Mouse (Mus musculus) megakaryocyte, embryonic 14.5 days (primary cell): Measurements from ENCODE around the gene Hs3st3a1. TPM values are rescaled to one million over a fixed set of nuclear protein-coding genes. Genes with fewer than 3 reads are reported as not detected.

Experiments used
- H3K27me3 ChIP-seq: replicated peaks from 2 replicates; pipeline ENCODE3; 2012; ENCODE audit warnings: inconsistent platforms
- H3K36me3 ChIP-seq: replicated peaks from 2 replicates; pipeline ENCODE3; 2012; ENCODE audit warnings: low read length, inconsistent platforms, mixed read lengths
- H3K4me1 ChIP-seq: 2 replicates; pipeline ENCODE4 v1.6.1; 2012; ENCODE audit warnings: inconsistent platforms
- H3K4me3 ChIP-seq: replicated peaks from 2 replicates; pipeline ENCODE3; 2012; ENCODE audit warnings: moderate library complexity, mild to moderate bottlenecking, inconsistent platforms
- H3K9me3 ChIP-seq: 2 replicates; pipeline ENCODE4 v1.6.1; 2012; ENCODE audit warnings: inconsistent platforms
- FLI1 ChIP-seq: IDR thresholded peaks from 2 replicates; pipeline ENCODE4 v1.6.1; 2012; ENCODE audit warnings: low read length, inconsistent platforms, mixed read lengths
- GATA1 ChIP-seq: IDR thresholded peaks from 3 replicates; pipeline ENCODE4 v1.6.1; 2012; ENCODE audit warnings: mixed read lengths, low read length, inconsistent platforms, borderline replicate concordance
- polyA plus RNA-seq: library from polyadenylated mRNA; stranded (reverse); fragments of >175 nt; gene quantifications from 2 replicates; pipeline ENCODE4 v1.2.3, GENCODE M21; 2012; ENCODE audit warnings: low replicate concordance; ENCODE audit not compliant: insufficient read depth

Gene Hs3st3a1
- polyA plus RNA-seq, 1 experiment = 0.03 TPM

DNA sequence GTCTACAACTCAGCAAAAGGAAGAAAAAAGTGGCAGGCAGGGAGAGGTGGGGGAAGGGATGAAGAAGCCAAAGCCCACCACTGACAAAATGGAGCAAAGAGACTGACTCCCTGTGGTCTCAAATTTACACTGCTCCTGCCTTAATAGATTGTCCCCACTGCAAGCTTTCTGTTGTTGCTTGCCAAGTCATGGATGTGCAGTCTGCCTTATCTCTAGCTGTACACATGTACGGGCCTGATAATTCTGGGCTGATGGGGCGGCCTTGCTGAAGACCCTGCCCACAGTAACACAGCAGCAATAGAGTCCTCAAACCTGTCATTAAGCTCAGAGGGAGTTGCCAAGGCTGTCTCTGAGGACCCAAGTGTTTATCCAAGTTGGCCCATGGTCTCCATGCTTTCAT, 74.0 kb downstream of the Hs3st3a1 start:
- Histone ChIP-seq H3K4me3 (no peak overlapping the region), H3K4me1 (no peaks in the 10 kb centered on the region), H3K36me3 (no peaks in the 10 kb centered on the region), H3K27me3 (no peaks in the 10 kb centered on the region), H3K9me3 (no peaks in the 10 kb centered on the region)
- TF ChIP-seq GATA1 = no peak
- no peak for TF ChIP-seq FLI1

DNA sequence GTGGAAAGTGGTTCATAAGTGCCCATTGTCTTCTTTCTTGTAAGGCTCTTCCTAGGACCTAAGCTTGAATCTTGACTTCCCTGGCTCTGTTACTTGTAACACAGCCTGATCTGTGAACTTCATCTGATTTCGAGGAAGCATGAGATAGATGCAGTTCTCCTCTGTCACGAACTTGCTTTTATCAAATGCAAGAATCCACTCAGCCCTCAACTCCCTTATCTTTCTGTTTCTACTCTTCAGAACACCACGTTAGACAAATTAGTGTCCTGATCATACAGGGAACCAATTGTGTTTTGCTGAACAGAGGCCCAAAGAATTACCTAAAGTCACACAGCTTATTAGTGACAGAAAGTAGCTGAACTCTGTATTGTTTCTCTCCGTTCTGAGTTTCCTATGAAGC, 77.2 kb downstream of the Hs3st3a1 start:
- no peak for TF ChIP-seq FLI1
- TF ChIP-seq GATA1 = no peak

DNA sequence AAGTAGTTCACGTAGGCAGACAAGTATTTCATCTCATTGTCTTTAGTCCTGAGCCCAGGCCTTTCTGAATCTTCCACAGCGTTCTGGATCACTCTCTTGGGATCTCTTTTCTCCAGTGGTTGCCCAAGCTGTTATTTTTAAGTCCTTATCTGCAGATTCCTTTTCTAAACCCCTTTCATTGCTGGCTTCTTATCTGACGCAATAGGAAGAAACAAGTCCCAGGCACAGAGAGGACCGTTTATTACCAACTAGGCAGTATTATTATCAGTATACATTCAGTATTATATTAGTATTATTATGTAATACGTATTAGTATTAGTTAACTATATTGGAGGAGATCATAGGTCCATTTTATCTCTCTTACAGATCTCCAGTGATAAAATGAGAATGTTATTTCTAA, 78.3 kb downstream of the Hs3st3a1 start:
- H3K4me3 ChIP-seq = no peak overlapping the region
- TF ChIP-seq FLI1 (no peak), GATA1 (no peak)
- H3K27me3 ChIP-seq = no peaks in the 10 kb centered on the region
- no peaks in the 10 kb centered on the region for H3K36me3 ChIP-seq
- no peaks in the 10 kb centered on the region for H3K9me3 ChIP-seq
- H3K4me1 ChIP-seq = no peaks in the 10 kb centered on the region

More for the DNA sequence above, 77.2 kb downstream of the Hs3st3a1 start:
- H3K4me3 ChIP-seq = no peak overlapping the region
- no peaks in the 10 kb centered on the region for H3K36me3 ChIP-seq
- no peaks in the 10 kb centered on the region for H3K4me1 ChIP-seq
- no peaks in the 10 kb centered on the region for H3K9me3 ChIP-seq
- no peaks in the 10 kb centered on the region for H3K27me3 ChIP-seq

DNA sequence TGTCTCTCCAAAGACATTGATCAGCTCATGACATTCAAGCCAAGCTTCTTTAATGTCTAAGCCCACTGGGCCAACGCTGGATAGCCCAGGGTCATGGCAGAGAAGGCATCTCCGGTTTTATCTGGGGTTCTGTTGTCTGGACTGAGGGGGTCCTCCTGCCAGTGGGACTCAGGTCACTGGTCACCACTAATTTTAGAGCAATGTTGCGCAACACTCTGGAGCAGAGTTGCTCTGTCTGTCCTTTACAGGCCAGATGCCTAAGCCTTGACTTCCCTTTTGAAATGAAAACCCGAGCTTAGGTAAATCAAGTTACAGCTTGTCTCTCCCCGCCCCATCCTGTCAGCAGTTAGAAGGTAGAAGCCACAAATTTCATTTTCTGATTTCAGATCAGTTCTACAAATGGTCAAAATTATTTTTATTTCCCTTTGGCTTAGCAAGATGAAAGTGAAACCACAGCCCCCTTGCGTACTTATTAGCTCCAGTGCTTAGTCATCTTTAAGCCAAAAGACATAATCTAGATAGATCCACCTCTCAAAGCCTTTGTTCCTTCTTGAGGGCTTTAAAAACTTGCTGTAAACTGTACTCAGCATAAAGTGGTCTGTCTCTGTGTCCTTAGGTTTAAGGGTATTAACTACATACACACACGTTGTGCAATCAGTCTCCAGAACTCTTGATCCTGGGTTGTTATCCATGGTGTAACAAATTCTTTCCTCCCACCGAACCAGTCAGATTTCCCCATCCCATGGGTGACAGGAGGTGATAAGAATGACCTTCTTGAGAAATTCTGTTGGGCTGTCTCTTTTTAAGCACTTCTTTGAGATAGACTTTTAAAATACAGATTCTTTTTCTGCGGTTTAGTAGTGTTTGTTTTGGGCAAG, 81.8 kb downstream of the Hs3st3a1 start:
- Histone ChIP-seq H3K36me3 (no peaks in the 10 kb centered on the region), H3K4me1 (no peaks in the 10 kb centered on the region), H3K9me3 (no peaks in the 10 kb centered on the region), H3K27me3 (peaks cover 13% of the 10 kb centered on the region), H3K4me3 (no peak overlapping the region)
- TF ChIP-seq GATA1 (no peak), FLI1 (no peak)

DNA sequence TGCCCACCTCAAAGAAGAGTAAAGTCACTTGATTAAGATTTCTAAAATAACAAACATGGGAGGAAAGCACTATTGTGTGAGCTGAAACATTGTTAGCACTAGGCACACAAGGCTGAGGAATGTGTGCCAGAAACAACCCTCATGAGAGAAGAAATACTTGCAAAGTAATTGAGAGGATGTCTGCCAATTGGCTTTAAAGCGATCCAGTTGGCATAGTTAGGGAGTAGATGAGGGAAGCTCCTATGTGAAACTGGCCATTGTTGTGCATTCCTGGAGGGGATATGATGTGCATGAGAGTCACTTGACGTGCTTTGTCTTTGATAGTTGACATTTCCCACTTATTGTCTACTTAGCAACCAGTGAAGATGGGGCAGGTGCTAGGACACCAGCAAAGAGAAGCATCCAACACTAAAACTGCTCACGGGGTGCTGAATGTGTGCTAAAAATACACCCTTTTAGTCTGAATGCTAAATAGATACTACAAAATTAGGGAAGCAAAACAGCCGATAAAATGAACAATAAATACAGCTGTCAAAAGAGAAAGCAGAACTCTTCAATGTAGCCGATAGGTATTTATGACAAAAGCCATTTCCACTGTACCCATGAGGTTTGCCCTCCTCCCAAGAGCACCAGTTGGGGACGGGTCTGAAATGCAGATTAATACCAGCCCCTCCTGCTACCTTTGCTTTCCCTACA, 83.2 kb downstream of the Hs3st3a1 start:
- no peaks in the 10 kb centered on the region for H3K9me3 ChIP-seq
- H3K4me1 ChIP-seq = no peaks in the 10 kb centered on the region
- peaks cover 13% of the 10 kb centered on the region for H3K27me3 ChIP-seq
- TF ChIP-seq FLI1 (no peak), GATA1 (no peak)
- H3K4me3 ChIP-seq = no peak overlapping the region
- H3K36me3 ChIP-seq = no peaks in the 10 kb centered on the region

DNA sequence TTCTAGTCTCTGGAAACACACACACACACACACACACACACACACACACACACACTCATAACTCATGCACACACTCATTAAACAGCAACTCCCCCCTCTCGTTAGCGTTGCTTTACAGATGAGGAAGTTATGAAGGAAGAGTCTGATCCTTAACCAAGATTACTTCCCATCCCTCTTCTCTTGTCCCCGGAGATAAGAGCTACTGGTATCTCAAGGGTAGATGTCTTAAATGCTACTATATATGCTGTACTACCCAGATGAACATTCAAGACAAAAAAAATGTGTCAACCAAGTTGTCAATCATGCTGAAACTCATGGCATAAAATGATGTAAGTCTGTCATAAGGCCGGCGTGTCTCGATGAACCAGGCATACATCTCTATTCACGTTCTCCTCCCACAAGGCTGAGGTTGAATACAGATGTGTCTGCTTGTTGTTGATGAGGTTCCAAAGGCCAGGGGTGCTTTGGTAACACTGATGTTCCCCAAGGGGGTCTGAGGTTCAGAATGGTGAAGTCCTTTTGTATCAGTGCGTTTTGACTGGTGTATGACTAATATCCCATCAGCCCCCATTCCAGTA, 89.0 kb downstream of the Hs3st3a1 start:
- no peaks in the 10 kb centered on the region for H3K9me3 ChIP-seq
- H3K36me3 ChIP-seq = no peaks in the 10 kb centered on the region
- H3K4me1 ChIP-seq = no peaks in the 10 kb centered on the region
- H3K27me3 ChIP-seq = peaks cover 10% of the 10 kb centered on the region
- TF ChIP-seq GATA1 = no peak
- TF ChIP-seq FLI1 = no peak
- no peak overlapping the region for H3K4me3 ChIP-seq

DNA sequence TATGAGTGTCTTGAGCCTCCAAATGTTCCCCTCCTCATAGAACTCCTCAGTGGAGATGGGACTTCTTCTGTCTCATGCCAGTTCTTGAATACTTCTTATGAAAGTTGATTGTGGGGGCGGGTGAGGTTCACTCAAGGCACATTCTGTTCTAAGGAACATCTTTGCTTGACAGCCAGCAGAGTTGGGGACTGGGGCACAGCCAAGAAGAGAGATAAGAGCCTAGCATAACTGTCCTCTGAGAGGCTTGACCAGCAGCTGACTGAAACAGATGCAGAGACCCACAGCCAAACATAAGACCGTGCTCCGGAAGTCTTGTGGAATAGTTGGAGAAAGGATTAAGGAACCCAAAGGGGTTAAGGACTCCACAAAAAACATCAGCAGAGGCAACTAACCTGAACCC, 102.1 kb downstream of the Hs3st3a1 start:
- H3K4me1 ChIP-seq = no peaks in the 10 kb centered on the region
- TF ChIP-seq FLI1 (no peak), GATA1 (no peak)

DNA sequence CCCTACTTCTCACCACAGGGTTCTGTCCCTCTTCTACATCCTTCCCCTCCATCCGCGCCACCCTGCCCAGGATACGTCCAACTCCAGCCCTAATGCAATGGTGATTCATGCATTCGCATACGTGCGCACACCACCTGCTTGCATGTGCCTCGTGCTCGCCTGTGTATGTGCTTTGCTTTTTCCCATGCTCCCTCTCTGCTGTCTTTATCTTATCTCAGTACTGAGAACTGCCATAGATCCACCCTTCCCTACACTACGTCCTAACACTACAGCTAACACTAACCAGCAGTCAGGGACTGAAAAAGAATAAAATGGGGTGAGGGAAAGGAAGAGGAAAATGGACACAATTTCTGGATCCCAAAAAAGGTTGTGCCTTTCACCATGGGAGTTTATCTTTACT, 106.7 kb downstream of the Hs3st3a1 start:
- Histone ChIP-seq H3K27me3 (peaks cover 1% of the 10 kb centered on the region), H3K4me3 (peak overlapping the region; percentile 54), H3K9me3 (peaks cover 3% of the 10 kb centered on the region; the same call in 1 of the 2 replicates), H3K4me1 (no peaks in the 10 kb centered on the region), H3K36me3 (no peaks in the 10 kb centered on the region)
- TF ChIP-seq GATA1 (no peak), FLI1 (no peak)

More for the DNA sequence above, 102.1 kb downstream of the Hs3st3a1 start:
- Histone ChIP-seq H3K9me3 (peaks cover 3% of the 10 kb centered on the region; the same call in 1 of the 2 replicates), H3K27me3 (no peaks in the 10 kb centered on the region), H3K36me3 (no peaks in the 10 kb centered on the region), H3K4me3 (no peak overlapping the region)

DNA sequence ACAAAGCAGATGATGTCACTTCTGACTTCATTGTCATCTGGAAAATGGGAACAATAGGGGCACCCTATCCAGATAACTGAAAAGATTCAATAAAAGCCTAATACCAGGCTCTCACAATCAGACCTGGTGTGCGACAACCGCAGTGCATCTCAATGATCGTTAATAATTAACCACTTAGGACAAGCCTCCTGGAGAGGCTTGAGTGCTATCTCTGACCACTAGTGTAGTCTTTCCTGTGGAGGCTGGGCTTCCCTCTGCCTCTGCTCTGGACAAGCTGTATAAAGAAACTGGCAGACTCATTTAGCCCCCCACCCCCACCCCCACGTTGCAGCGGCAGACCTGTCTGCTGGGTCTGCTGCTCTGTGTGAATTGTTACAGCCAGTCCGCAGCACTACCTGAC, 107.2 kb downstream of the Hs3st3a1 start:
- H3K4me1 ChIP-seq = no peaks in the 10 kb centered on the region
- peaks cover 3% of the 10 kb centered on the region; the same call in 1 of the 2 replicates for H3K9me3 ChIP-seq
- H3K36me3 ChIP-seq = no peaks in the 10 kb centered on the region

DNA sequence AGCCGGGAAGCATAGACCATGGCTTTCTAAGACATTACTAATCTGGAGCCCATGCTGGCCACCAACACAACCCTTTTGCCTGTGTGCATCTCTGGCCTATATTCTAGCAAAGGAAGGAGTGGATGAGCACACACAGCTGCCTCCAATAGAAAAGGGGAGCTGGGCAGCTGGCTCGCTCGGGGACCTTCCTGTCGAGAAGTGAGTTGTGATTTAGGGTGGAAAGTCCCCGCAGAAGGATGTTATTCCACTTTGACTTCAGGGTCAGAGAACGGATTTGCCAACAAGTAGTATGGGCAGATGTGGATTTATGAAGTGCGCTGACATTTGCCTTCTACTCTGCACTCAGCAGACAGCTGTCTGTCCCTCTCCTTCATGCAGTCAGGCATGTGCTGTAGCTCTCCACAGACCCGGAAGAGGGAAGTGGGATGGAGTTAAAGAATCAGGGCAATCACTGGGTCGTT, 108.1 kb downstream of the Hs3st3a1 start:
- no peaks in the 10 kb centered on the region for H3K4me1 ChIP-seq

More for the DNA sequence above, 107.2 kb downstream of the Hs3st3a1 start:
- peaks cover 1% of the 10 kb centered on the region for H3K27me3 ChIP-seq
- TF ChIP-seq GATA1 = no peak
- no peak for TF ChIP-seq FLI1
- H3K4me3 ChIP-seq = no peak overlapping the region

More for the DNA sequence above, 108.1 kb downstream of the Hs3st3a1 start:
- Histone ChIP-seq H3K9me3 (peaks cover 3% of the 10 kb centered on the region; the same call in 1 of the 2 replicates), H3K4me3 (no peak overlapping the region), H3K36me3 (no peaks in the 10 kb centered on the region), H3K27me3 (peaks cover 1% of the 10 kb centered on the region)
- TF ChIP-seq FLI1 = no peak
- no peak for TF ChIP-seq GATA1
